Mouse (Mus musculus) hindlimb bud, embryonic 11.5 days (tissue): ENCODE data around the gene Mindy1.

Experiments used
- DNase-seq: peaks from one replicate; pipeline ENCODE4 v3.0.0-alpha.2; 2012; ENCODE audit warnings: low read depth, low spot score; ENCODE audit errors: extremely low spot score

The Mindy1 gene

GRCm38 (mm10) chr3:95266052-95266451 is 15.1 kb upstream of the Mindy1 start:
- DNase-seq: no peak

- no peak for DNase-seq
Observed at GRCm38 (mm10) chr3:95267855-95268254, 13.3 kb upstream of the Mindy1 start.

- no peak for DNase-seq
Observed at GRCm38 (mm10) chr3:95269789-95270188, 11.4 kb upstream of the Mindy1 start.

- no peak for DNase-seq
Observed at GRCm38 (mm10) chr3:95270766-95271364, 10.3 kb upstream of the Mindy1 start.

GRCm38 (mm10) chr3:95273471-95273870 is 7.7 kb upstream of the Mindy1 start:
- DNase-seq: no peak

- no peak for DNase-seq
Observed at GRCm38 (mm10) chr3:95274453-95274852, 6.7 kb upstream of the Mindy1 start.

GRCm38 (mm10) chr3:95275161-95275560 is 6.0 kb upstream of the Mindy1 start:
- no peak for DNase-seq

- DNase-seq: no peak
Observed at GRCm38 (mm10) chr3:95276428-95276934, 4.7 kb upstream of the Mindy1 start.

GRCm38 (mm10) chr3:95277149-95277551 is 4.0 kb upstream of the Mindy1 start:
- no peak for DNase-seq

- no peak for DNase-seq
Observed at GRCm38 (mm10) chr3:95280747-95281146, 398 bp upstream of the Mindy1 start.

- DNase-seq: no peak
Observed at GRCm38 (mm10) chr3:95282381-95282864, 1.3 kb downstream of the Mindy1 start.

GRCm38 (mm10) chr3:95282865-95283588 is 1.9 kb downstream of the Mindy1 start:
- DNase-seq: no peak

- no peak for DNase-seq
Observed at GRCm38 (mm10) chr3:95283589-95283941, 2.4 kb downstream of the Mindy1 start.

- DNase-seq: no peak
Observed at GRCm38 (mm10) chr3:95284062-95284461, 2.9 kb downstream of the Mindy1 start.

GRCm38 (mm10) chr3:95284501-95285281 is 3.5 kb downstream of the Mindy1 start:
- no peak for DNase-seq

GRCm38 (mm10) chr3:95285390-95285789 is 4.2 kb downstream of the Mindy1 start:
- no peak for DNase-seq

GRCm38 (mm10) chr3:95286011-95286410 is 4.9 kb downstream of the Mindy1 start:
- DNase-seq: no peak

GRCm38 (mm10) chr3:95286510-95286909 is 5.4 kb downstream of the Mindy1 start:
- DNase-seq: no peak

GRCm38 (mm10) chr3:95287541-95287940 is 6.4 kb downstream of the Mindy1 start:
- DNase-seq: no peak

- DNase-seq: no peak
Observed at GRCm38 (mm10) chr3:95289419-95289818, 8.3 kb downstream of the Mindy1 start.

GRCm38 (mm10) chr3:95290156-95290555 is 9.0 kb downstream of the Mindy1 start:
- DNase-seq: no peak

- DNase-seq: no peak
Observed at GRCm38 (mm10) chr3:95291041-95291440, 9.9 kb downstream of the Mindy1 start.
